Mouse (Mus musculus): Measurements from ENCODE around the gene Krtap14. TPM values are rescaled to one million over a fixed set of nuclear protein-coding genes. Genes with fewer than 3 reads are reported as not detected.

Gene Krtap14
- total RNA-seq, 2 experiments from 2014 or later = not detected

- Histone ChIP-seq H3K4me3 (no peak within 1 kb of the TSS), H3K27ac (no peak within 1 kb of the TSS)
- intact Hi-C loops (cut with DNase I) = no loop called here
- no peak for TF ChIP-seq CTCF (IDR thresholded peaks at IDR 0.05)
- DNase-seq = no peak
These were observed 51.8 kb downstream of the Krtap14 start, which contains the start of gene 2310057N15Rik for GRCm38 (mm10) chr16:88774106-88774505. 2310057N15Rik (minus strand) TSS chr16:88774206.

Other genes starting within 250 kb of the Krtap14 start
- gene Krtap24-1, start 213.9 kb downstream of the Krtap14 start, total RNA-seq (2021) = not detected
- gene 2310079G19Rik, start 198.5 kb downstream of the Krtap14 start, total RNA-seq (2021) = not detected
- gene Krtap26-1, start 178.3 kb downstream of the Krtap14 start, total RNA-seq (2021) = not detected
- not detected for gene Krtap27-1, start 154.5 kb downstream of the Krtap14 start, total RNA-seq (2021)
- not detected for gene 2310061N02Rik, start 118.2 kb downstream of the Krtap14 start, total RNA-seq (2021)
- not detected for gene Krtap13-1, start 97.3 kb downstream of the Krtap14 start, total RNA-seq (2021)
- not detected for gene Krtap13, start 74.5 kb downstream of the Krtap14 start, total RNA-seq (2021)
- not detected for gene 2310034C09Rik, start 67.3 kb downstream of the Krtap14 start, total RNA-seq (2021)
- gene 2310057N15Rik, start 51.9 kb downstream of the Krtap14 start, total RNA-seq (2021) = not detected
- gene Gm5965, start 48.2 kb downstream of the Krtap14 start, total RNA-seq (2021) = not detected
- not detected for gene Gm20741, start 13.9 kb downstream of the Krtap14 start, total RNA-seq (2021)
- gene Krtap15, start 5.9 kb downstream of the Krtap14 start, total RNA-seq (2021) = not detected
- not detected for gene Krtap19-1, start 43.3 kb upstream of the Krtap14 start, total RNA-seq (2021)
- not detected for gene Krtap19-2, start 48.1 kb upstream of the Krtap14 start, total RNA-seq (2021)
- gene Krtap19-3, start 51.9 kb upstream of the Krtap14 start, total RNA-seq (2021) = not detected
- gene Krtap19-4, start 58.9 kb upstream of the Krtap14 start, total RNA-seq (2021) = not detected
- gene Krtap19-5, start 70.3 kb upstream of the Krtap14 start, total RNA-seq (2021) = not detected
- gene Krtap19-9b, start 106.1 kb upstream of the Krtap14 start, total RNA-seq (2021) = not detected
- gene Krtap16-3, start 136.7 kb upstream of the Krtap14 start, total RNA-seq (2021) = not detected
- gene Krtap22-2, start 184.6 kb upstream of the Krtap14 start, total RNA-seq (2021) = not detected
- gene Gm10229, start 189.1 kb upstream of the Krtap14 start, total RNA-seq (2021) = not detected
- not detected for gene Krtap6-1, start 205.6 kb upstream of the Krtap14 start, total RNA-seq (2021)
- gene Gm10228, start 215.3 kb upstream of the Krtap14 start, total RNA-seq (2021) = not detected
- gene Krtap6-5, start 221.7 kb upstream of the Krtap14 start, total RNA-seq (2021) = not detected
- gene 1110025L11Rik, start 237.9 kb upstream of the Krtap14 start, total RNA-seq (2021) = not detected

All from gastrocnemius, adult 2 months (tissue).